Mouse (Mus musculus) macrophage (primary cell): ENCODE results near the gene Supt5. TPM values are rescaled to one million over a fixed set of nuclear protein-coding genes. Genes with fewer than 3 reads are reported as not detected.

Source experiments
- H3K27ac ChIP-seq: fragments of 350-480 bp; formaldehyde crosslinking; 2 replicates; pipeline ENCODE4 v1.9.0; 2021
- H3K36me3 ChIP-seq: fragments of 350-480 bp; formaldehyde crosslinking; 2 replicates; pipeline ENCODE4 v1.9.0; 2021; ENCODE audit errors: inconsistent target
- H3K4me3 ChIP-seq: fragments of 350-480 bp; formaldehyde crosslinking; 2 replicates; pipeline ENCODE4 v1.9.0; 2021; ENCODE audit errors: inconsistent target
- H3K79me2 ChIP-seq: fragments of 350-480 bp; formaldehyde crosslinking; 2 replicates; pipeline ENCODE4 v1.9.0; 2021; ENCODE audit errors: inconsistent target
- WGBS: methylation state at CpG from one replicate; pipeline ENCODE4 v1.1.7; 2026; ENCODE audit warnings: inconsistent platforms; ENCODE audit not compliant: missing documents; 5-methylcytosine and 5-hydroxymethylcytosine counted together
- polyA plus RNA-seq: library from polyadenylated mRNA; stranded (reverse); fragments of 250-400 nt; gene quantifications from 3 replicates; pipeline ENCODE4 v1.2.4, GENCODE M21; 2018; ENCODE audit warnings: inconsistent platforms

The Supt5 gene
- polyA plus RNA-seq, 1 experiment from 2014 or later = 112 TPM

DNA sequence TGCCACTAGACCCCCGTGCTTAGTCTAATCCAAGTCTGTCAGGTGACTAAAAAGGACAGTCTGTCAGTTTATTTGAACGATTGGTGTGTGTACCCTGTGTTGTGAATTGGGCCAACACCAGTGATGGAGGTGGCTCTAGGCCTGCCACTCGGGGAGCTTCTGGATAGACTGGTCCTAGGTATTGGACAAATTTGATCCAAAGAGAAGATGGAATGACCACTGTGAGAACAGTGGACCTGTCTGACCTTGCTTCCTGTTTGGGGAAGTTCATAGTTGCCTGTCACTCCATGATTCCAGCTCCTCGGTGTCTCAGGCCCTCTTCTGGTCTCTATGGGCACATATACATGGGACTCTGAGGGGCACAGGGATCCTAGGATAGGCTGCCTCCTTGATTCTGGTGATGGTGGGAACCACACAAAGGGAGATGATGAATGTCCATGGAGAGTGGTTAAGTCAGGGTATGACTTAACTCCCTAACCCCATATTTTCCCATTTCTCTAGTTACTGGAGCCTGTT, 13.2 kb upstream of the Supt5 start:
- peak overlapping the region; percentile 59; the same call in 1 of the 2 replicates for H3K27ac ChIP-seq
- 6% methylated on average over 4 of the region's 4 CpGs for WGBS
- H3K36me3 ChIP-seq = peaks cover 22% of the 10 kb centered on the region; the same call in 1 of the 2 replicates
- H3K4me3 ChIP-seq = peak overlapping the region; percentile 98
- peaks cover 18% of the 10 kb centered on the region for H3K79me2 ChIP-seq

DNA sequence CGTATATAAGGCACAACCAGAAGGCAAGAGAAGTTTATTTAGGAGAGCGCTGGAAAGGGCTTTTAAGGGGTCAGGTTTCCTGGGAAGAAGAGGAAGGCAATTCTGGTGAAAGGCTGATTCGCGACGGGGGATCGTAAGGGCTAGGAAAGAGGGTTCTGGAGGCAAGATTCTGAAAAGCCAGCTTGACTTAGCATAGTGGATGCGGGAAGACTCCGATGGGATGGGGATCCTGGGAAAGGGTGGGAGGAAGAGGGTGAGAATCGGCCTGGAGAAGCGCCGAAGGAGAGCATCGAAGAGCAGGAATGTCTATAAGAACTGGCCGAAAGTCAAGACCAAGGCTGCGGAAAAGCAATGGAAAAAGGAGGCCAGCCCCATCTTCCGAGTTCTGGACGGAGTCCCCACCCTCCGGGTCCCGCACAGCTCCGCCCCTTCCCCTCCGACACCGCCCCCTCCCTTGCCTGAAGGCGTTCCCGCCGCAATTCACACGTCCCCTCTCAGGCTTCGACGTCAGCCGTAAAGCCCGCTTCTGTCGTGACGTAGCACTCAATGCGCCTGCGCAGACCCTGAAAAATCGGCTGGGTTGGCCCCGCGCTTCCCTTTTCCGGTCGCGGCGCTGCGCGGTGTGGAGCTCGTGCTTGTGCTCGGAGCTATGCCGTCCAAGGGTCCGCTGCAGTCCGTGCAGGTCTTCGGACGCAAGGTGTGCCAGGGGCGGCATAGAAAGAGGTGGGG, 11.8 kb upstream of the Supt5 start, which contains the start of gene Rps16:
TSS of gene Rps16 (plus strand) at position 498 of the 729 bp plus-strand sequence.
- peaks cover 18% of the 10 kb centered on the region for H3K79me2 ChIP-seq
- peak within 1 kb of the TSS; percentile 98 for H3K4me3 ChIP-seq
- peak within 1 kb of the TSS; percentile 86 for H3K27ac ChIP-seq
- H3K36me3 ChIP-seq = peaks cover 22% of the 10 kb centered on the region; the same call in 1 of the 2 replicates
- WGBS = 2% methylated on average over 50 of the region's 50 CpGs

DNA sequence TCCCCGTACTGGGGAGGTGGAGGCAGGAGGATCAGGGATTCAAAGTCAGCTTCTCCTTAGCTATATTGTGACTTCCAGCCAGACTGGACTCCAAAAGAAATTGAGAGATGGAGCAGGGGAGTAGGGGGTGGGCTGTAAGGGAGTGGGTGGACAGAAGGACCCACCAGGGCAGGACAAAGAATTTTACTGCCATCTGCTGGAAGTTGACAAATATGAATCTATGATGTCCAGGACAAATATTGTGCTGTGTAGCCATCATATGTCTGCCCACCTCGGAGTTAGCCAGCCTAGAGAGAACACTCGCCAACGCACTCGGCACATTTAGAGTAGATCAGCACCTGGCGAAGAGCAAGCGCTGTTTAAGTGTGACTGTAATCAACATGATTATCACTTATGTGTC, 10.1 kb upstream of the Supt5 start:
- WGBS = 83% methylated on average over 7 of the region's 7 CpGs

GRCm38 (mm10) chr7:28347746-28348145, 9.2 kb upstream of the Supt5 start:
- 30% methylated on average over 3 of the region's 3 CpGs for WGBS
- Histone ChIP-seq H3K27ac (peak overlapping the region; percentile 29), H3K79me2 (peaks cover 18% of the 10 kb centered on the region), H3K4me3 (no peak overlapping the region), H3K36me3 (peaks cover 3% of the 10 kb centered on the region; the same call in 1 of the 2 replicates)

More for the DNA sequence above, 10.1 kb upstream of the Supt5 start:
- Histone ChIP-seq H3K79me2 (peaks cover 18% of the 10 kb centered on the region), H3K27ac (peak overlapping the region; percentile 29; the same call in 1 of the 2 replicates), H3K4me3 (no peak overlapping the region), H3K36me3 (peaks cover 11% of the 10 kb centered on the region; the same call in 1 of the 2 replicates)

DNA sequence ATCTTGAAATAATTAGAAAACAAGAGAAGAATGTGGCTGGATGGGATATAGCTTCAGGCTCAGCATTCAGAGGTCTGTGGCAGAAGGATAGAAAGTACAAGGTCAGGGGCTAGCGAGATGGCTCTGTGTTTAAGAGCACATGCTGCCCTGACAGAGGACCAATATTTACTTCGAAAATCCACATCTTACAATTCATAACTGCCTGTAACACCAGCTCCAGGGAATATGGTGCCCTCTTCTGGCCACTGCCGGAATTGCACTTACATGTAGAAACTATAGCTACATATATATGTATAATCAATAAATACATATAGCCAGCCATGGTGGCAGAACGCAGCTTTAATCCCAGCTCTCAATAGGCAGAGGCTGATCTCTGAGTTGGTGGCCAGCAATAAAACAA, 6.1 kb upstream of the Supt5 start:
- no peak overlapping the region for H3K27ac ChIP-seq
- H3K4me3 ChIP-seq = no peak overlapping the region
- no peaks in the 10 kb centered on the region for H3K79me2 ChIP-seq
- 2% methylated on average over 4 of the region's 4 CpGs for WGBS
- H3K36me3 ChIP-seq = no peaks in the 10 kb centered on the region

DNA sequence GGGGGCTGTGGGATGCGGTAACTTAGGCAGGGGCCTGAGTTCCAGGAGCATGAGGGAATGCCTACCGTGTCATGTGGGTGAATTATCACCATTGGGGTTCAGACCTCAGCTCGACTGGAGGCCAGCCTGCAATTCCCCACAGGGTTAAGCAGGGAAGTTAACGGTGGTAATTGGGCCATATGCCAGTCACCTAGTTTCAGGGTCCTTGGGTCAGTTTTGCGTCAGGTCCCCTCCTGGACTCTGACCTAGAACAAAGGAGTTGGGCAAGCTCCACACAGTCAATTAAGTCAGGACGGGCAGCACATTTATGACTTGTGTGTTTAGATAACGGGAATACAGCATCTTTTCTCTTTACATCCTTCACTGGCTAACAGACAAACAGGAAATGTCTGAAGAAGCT, 2.8 kb upstream of the Supt5 start:
- Histone ChIP-seq H3K4me3 (no peak overlapping the region), H3K79me2 (peaks cover 21% of the 10 kb centered on the region), H3K36me3 (no peaks in the 10 kb centered on the region), H3K27ac (no peak overlapping the region)
- WGBS = 85% methylated on average over 7 of the region's 7 CpGs

GRCm38 (mm10) chr7:28339213-28339917, 819 bp upstream of the Supt5 start:
- H3K79me2 ChIP-seq = peaks cover 41% of the 10 kb centered on the region
- peak overlapping the region; percentile 71 for H3K4me3 ChIP-seq
- H3K36me3 ChIP-seq = no peaks in the 10 kb centered on the region; the same call in 1 of the 2 replicates
- WGBS = 13% methylated on average over 16 of the region's 19 CpGs
- H3K27ac ChIP-seq = peak overlapping the region; percentile 83

- H3K4me3 ChIP-seq = no peak overlapping the region
- H3K79me2 ChIP-seq = peaks cover 80% of the 10 kb centered on the region
- peaks cover 5% of the 10 kb centered on the region; the same call in 1 of the 2 replicates for H3K36me3 ChIP-seq
- H3K27ac ChIP-seq = no peak overlapping the region
- 92% methylated on average over 2 of the region's 2 CpGs for WGBS
Measured at GRCm38 (mm10) chr7:28335471-28335870, 3.1 kb downstream of the Supt5 start.

DNA sequence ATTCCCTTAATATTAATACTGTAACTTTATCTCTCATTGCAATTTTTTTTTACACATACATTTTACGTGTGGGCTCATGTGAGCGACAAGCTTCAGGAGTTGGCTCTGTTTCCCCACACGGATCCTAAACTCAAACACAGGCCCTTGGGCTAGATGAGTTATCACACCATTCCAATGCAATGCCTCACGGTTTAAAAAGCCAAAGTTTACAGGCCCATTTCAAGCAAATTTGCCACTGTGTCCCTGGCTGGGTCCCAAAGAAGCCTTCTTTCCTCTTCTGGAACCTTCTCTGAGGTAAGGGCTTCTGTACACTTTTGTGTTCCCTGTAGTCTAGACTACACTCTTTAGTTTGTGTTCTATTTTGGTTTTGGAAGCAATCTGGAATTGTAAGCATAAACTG, 4.0 kb downstream of the Supt5 start:
- Histone ChIP-seq H3K27ac (no peak overlapping the region), H3K36me3 (peaks cover 13% of the 10 kb centered on the region), H3K4me3 (no peak overlapping the region), H3K79me2 (peaks cover 82% of the 10 kb centered on the region)
- 92% methylated on average over 4 of the region's 4 CpGs for WGBS

DNA sequence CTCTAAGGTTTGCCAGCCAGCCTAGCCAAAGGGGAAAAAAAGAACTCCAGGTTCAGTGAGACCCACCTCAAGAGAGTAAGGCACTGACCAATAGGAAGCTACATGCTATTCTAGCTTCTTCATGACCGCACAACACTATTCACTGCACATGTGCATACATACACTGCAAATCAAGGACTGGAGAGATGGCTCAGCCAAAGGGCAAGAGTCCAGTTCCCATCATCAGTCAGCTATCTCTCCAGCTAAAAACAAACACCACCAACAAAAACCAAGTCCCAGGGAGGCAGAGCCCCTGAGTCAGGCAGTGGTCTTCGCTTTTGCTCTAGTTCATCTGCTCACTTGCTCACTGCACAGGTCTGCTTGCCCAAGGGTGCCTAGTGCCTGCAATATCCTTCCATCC, 10.3 kb downstream of the Supt5 start:
- Histone ChIP-seq H3K27ac (no peak overlapping the region), H3K36me3 (peaks cover 66% of the 10 kb centered on the region), H3K79me2 (peaks cover 30% of the 10 kb centered on the region), H3K4me3 (no peak overlapping the region)
- WGBS = 95% methylated on average over 2 of the region's 2 CpGs

GRCm38 (mm10) chr7:28326457-28326856, 12.1 kb downstream of the Supt5 start:
- Histone ChIP-seq H3K79me2 (peaks cover 12% of the 10 kb centered on the region), H3K27ac (no peak overlapping the region), H3K4me3 (no peak overlapping the region), H3K36me3 (peaks cover 77% of the 10 kb centered on the region)
- whole genome bisulfite sequencing = 92% methylated on average over 4 of the region's 4 CpGs

GRCm38 (mm10) chr7:28325293-28325692, 13.3 kb downstream of the Supt5 start:
- Histone ChIP-seq H3K79me2 (peaks cover under 1% of the 10 kb centered on the region; the same call in 1 of the 2 replicates), H3K36me3 (peaks cover 81% of the 10 kb centered on the region), H3K4me3 (no peak overlapping the region), H3K27ac (no peak overlapping the region)
- WGBS = 92% methylated on average over 8 of the region's 8 CpGs

GRCm38 (mm10) chr7:28321974-28322720, 16.4 kb downstream of the Supt5 start:
- H3K27ac ChIP-seq = no peak overlapping the region
- H3K36me3 ChIP-seq = peaks cover 87% of the 10 kb centered on the region

DNA sequence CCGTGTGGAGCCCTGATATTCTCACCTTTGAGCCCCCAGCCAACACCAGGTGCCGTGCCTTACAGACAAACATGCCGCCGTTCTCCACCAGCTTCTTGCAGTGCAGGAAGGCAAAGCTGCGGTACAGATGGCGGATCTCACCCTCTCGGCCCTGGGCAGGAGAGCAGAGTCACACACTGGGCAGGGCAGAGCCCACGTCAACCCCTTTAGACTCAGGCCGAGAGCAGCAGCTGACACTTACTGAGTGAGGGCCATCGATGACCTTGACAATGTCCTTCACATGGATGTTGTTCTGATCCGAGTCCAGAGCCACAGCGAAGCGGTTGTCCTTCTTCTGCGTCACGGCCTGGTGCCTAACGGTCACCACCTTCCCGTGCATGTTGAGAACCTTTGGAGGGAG, 19.8 kb downstream of the Supt5 start:
- no peak overlapping the region for H3K27ac ChIP-seq
- H3K4me3 ChIP-seq = no peak overlapping the region
- no peaks in the 10 kb centered on the region for H3K79me2 ChIP-seq
- peaks cover 81% of the 10 kb centered on the region for H3K36me3 ChIP-seq
- WGBS = 96% methylated on average over 17 of the region's 17 CpGs

More at GRCm38 (mm10) chr7:28321974-28322720, 16.4 kb downstream of the Supt5 start:
- WGBS = 56% methylated on average over 14 of the region's 15 CpGs
- H3K79me2 ChIP-seq = no peaks in the 10 kb centered on the region
- no peak overlapping the region for H3K4me3 ChIP-seq
